Mouse (Mus musculus): ENCODE measurements around the gene Wdr76.
"Not testable (repeated sequence)": the region's sequence is repeated elsewhere in the genome, so short reads cannot be mapped to it uniquely, and the experiment has no call there.

Gene Wdr76

GRCm38 (mm10) chr2:121518711-121519110 is 12.2 kb downstream of the Wdr76 start:
- DNase-seq (ENCODE audit: low read depth, low spot score): not testable (repeated sequence)

- no peak for DNase-seq (ENCODE audit: low read depth, low spot score)
Measured at GRCm38 (mm10) chr2:121522006-121522405, 15.5 kb downstream of the Wdr76 start.

- not testable (repeated sequence) for DNase-seq (ENCODE audit: low read depth, low spot score)
Measured at GRCm38 (mm10) chr2:121522830-121523229, 16.3 kb downstream of the Wdr76 start.

- DNase-seq (ENCODE audit: low read depth, low spot score): no peak
Measured at GRCm38 (mm10) chr2:121525056-121525455, 18.5 kb downstream of the Wdr76 start.

- DNase-seq (ENCODE audit: low read depth, low spot score): no peak
Measured at GRCm38 (mm10) chr2:121544829-121545228, 38.3 kb downstream of the Wdr76 start.

- no peak for DNase-seq (ENCODE audit: low read depth, low spot score)
Measured at GRCm38 (mm10) chr2:121549630-121550029, 43.1 kb downstream of the Wdr76 start.

- DNase-seq (ENCODE audit: low read depth, low spot score): no peak
Measured at GRCm38 (mm10) chr2:121551271-121551670, 44.7 kb downstream of the Wdr76 start.

GRCm38 (mm10) chr2:121563117-121563516 is 56.6 kb downstream of the Wdr76 start:
- no peak for DNase-seq (ENCODE audit: low read depth, low spot score)

DNA sequence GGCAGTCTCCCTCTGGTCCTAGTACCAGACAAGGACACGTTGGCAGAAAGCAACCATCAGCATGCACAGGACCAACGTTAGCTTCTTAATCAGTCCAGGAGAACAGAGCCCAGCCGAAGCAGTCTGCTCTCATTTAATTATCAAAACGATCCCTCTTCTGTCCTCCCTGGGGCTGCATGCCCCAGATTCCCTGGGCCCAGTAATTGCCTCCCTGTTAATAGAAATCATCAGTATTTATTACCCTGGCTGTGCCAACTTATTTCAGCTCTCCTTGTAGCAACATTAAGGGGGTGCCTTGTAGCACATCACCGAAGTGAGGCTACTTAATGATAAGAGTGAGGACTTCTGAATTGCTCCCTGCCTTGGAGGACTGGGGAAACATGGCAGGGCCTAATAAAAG is 59.4 kb downstream of the Wdr76 start:
- DNase-seq (ENCODE audit: low read depth, low spot score): no peak

GRCm38 (mm10) chr2:121570049-121570448 is 63.5 kb downstream of the Wdr76 start:
- no peak for DNase-seq (ENCODE audit: low read depth, low spot score)

- no peak for DNase-seq (ENCODE audit: low read depth, low spot score)
Measured at GRCm38 (mm10) chr2:121570999-121571655, 64.6 kb downstream of the Wdr76 start.

- DNase-seq (ENCODE audit: low read depth, low spot score): peak; percentile 79
Measured at GRCm38 (mm10) chr2:121571780-121572179, 65.3 kb downstream of the Wdr76 start.

GRCm38 (mm10) chr2:121574066-121574630 is 67.6 kb downstream of the Wdr76 start:
- DNase-seq (ENCODE audit: low read depth, low spot score): no peak

DNA sequence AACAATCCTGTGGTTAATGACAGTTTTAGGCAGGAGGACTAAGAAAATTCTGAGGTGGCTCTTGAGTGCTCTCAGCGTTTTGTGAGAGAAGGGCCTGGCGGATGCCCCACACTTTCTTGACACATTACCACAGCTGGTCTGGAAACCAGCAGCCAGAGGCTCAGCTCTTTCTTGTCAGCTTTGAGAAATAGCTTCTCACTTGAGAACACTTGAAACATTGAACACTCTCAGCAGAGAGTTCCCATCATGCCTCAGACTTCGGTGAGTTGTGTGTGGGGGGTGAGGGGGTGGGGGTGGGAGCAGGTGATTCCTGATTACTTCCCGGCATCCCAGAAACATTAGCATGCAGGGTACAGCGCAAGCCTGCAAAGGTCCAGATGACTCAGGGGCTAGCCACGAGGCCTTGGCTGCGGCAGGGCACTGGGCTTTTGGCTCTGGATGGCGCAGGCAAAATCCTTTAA is 69.2 kb downstream of the Wdr76 start:
- DNase-seq (ENCODE audit: low read depth, low spot score): no peak

GRCm38 (mm10) chr2:121582809-121583376 is 76.4 kb downstream of the Wdr76 start:
- no peak for DNase-seq (ENCODE audit: low read depth, low spot score)

DNA sequence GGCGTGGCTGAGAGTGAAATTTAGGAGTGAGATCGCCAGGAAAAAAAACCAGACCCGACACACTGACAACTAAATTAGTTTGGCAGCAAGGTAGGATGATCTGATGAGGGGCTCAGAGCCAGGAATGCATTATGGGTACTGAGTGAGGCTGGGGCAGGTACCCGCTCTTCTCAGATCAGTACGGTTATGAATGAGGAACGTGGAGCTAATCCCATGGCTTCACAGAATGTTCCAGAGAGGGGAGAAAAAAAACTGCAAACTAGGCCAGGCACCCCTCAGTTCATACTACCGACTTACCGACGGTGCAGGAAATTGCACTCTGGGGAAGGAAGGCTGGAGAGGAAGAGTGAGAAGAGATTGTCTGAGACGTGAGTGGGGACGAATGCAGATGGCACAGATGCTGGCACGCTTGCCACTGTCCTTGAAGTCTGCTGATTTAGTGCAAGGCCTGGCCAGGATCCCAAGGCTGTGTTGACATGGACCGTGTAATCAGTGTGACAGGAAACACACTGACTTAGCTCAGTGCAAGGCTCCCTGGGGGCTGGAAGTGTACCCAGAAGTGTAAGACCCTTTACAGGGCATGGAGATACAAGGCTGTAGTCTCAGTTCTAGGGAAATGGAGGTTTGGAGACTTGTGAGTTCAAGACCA is 77.1 kb downstream of the Wdr76 start:
- no peak for DNase-seq (ENCODE audit: low read depth, low spot score)

- DNase-seq (ENCODE audit: low read depth, low spot score): no peak
Measured at GRCm38 (mm10) chr2:121584705-121585104, 78.2 kb downstream of the Wdr76 start.

DNA sequence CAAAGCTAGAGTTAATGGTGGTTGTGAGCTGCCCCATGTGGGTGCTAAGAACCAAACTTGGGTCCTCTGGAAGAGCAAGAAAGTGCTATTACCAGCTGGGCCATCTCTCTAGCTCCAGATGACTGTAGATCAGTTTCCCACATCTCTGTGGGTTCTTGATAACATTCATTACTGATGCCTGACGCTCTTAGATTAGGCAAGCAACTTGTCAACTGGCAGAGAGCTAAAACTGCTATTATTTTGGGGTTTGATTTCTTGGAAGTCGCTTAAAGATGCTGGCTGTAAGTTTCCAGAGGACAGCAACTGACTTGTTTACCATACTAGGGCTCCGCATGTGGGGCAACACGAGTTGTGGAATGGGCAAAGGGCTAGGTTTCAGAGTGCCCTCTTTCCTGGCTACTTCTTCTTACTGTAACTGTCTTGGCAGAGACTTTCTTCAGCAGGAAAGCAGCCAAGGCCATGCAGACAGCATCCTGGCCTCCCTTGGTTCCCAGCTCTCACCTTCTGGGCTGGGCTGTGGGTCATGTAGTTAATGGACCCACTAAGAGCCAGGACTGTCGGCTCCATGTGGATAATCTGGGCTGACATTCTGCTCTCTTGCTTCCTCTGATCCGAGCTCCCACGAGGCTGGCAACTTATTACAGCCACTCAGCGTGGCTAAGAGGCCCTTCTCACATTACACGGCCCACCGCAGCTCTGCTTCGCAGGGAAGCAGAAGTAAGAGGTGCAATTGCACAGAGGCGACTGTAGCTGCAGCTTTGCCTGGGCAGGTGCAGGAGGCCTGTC is 81.2 kb downstream of the Wdr76 start:
- DNase-seq (ENCODE audit: low read depth, low spot score): no peak

DNA sequence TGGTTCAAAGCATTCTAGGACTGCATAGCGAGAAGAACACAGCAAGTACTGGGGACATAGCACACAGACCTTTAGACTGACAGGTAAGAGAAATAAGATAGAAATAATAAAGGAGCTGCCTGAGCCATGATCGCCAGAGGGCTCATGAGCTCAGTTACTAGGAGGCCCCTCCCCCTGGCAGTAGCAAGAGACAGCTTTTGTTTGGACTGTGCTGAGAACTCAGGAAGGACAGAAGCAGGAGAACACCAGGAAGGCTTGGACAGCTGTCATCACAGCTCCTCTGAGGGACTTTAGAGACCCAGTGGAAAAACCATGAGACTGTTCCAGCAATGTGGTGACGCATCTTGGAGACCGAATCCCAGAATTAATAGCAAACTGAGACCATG is 81.8 kb downstream of the Wdr76 start:
- no peak for DNase-seq (ENCODE audit: low read depth, low spot score)

DNA sequence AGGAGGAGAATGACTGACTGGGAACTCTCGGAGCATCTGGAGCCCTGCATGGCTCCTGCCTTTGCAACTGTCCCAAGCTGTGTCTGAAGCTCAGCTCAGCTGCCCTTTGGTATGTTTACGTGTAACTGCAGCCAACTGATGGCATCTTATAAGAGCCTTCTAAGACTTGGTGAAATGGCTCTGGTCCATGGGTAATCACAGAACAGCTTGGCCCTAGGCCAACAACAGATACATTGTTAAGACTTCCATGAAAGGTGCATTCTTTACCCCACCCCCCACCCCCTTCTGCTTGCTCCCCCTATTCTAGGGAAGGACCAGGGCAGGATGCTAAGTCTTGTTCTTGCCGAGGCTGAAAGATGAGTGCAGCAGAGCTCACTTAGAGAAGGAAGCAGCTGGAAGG is 87.6 kb downstream of the Wdr76 start:
- DNase-seq (ENCODE audit: low read depth, low spot score): no peak

Measured in retina, adult 2 months (tissue).